Mouse (Mus musculus) lung, adult 2 months (tissue): ENCODE results near the gene Fate1. TPM values are rescaled to one million over a fixed set of nuclear protein-coding genes. Genes with fewer than 3 reads are reported as not detected.

Source experiments
- DNase-seq: peaks from one replicate; pipeline ENCODE4 v3.0.0; 2022
- H3K4me1 ChIP-seq: fragments of 200-500 bp; 2 replicates; pipeline ENCODE4 v1.6.1; 2011; ENCODE audit warnings: low read length; ENCODE audit not compliant: control insufficient read depth, insufficient read depth
- H3K4me3 ChIP-seq: fragments of 200-500 bp; replicated peaks from 2 replicates; pipeline ENCODE3; 2011; ENCODE audit warnings: low read depth, mild to moderate bottlenecking, control low read depth, low read length; ENCODE audit errors: extremely low read depth
- CTCF ChIP-seq: fragments of 200-500 bp; IDR thresholded peaks from 2 replicates; pipeline ENCODE4 v1.5.1; 2011; ENCODE audit warnings: mild to moderate bottlenecking, low read length, control low read depth; ENCODE audit not compliant: insufficient read depth
- POLR2A ChIP-seq: fragments of 200-500 bp; IDR thresholded peaks from 2 replicates; pipeline ENCODE4 v1.6.1; 2011; ENCODE audit warnings: low read depth, mild to moderate bottlenecking, control low read depth, low read length, borderline replicate concordance; ENCODE audit errors: extremely low read depth
- WGBS: fragments of 180-500 bp; shearing (Covaris S2); methylation state at CpG from one replicate; pipeline ENCODE4 v1.1.7; 2018; 5-methylcytosine and 5-hydroxymethylcytosine counted together
- polyA plus RNA-seq: library from polyadenylated mRNA; depleted of rRNA; stranded (reverse); fragments of >200 nt; gene quantifications from 2 replicates; pipeline ENCODE4 v1.2.3, GENCODE M21; 2012; rRNA removed

The Fate1 gene
- polyA plus RNA-seq, 1 experiment, result not detected

DNA sequence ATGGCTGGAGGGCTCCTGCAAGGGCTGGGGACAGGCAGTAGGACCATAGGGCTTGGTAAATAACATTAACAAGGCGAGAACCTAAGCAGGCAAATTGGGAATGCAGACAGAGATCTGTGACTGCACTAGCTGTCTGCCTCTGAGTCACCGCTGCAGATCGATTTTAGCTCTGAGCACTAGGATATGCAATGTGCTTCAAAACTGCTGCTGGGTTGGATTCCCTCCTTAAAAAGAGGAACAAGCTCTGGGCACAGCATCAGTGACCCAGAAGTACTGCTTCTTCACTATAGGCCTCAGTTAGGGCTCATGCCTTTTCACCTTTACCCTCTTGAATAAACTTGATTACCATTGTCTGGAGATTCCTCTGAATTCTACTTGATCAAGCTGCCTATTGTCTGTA, 50.8 kb downstream of the Fate1 start:
- H3K4me3 ChIP-seq, result no peak overlapping the region
- TF ChIP-seq POLR2A, result no peak
- TF ChIP-seq CTCF, result no peak
- H3K4me1 ChIP-seq, result no peaks in the 10 kb centered on the region
- 71% methylated on average over 3 of the region's 3 CpGs for WGBS
- no peak for DNase-seq

Other genes starting within 250 kb of the Fate1 start
- 2.3 and 3.8 TPM in 2 replicates for gene Vma21, start 157.1 kb upstream of the Fate1 start, polyA plus RNA-seq
- gene Gm1141, start 52.0 kb upstream of the Fate1 start, polyA plus RNA-seq, result 0.14 and 0.19 TPM in 2 replicates
- gene Prrg3, start 10.4 kb upstream of the Fate1 start, polyA plus RNA-seq, result 21.3 and 29.2 TPM in 2 replicates
- gene Cnga2, start 18.9 kb downstream of the Fate1 start, polyA plus RNA-seq, result 0.53 and 0.87 TPM in 2 replicates
- not detected in 2 replicates for gene Magea4, start 249.0 kb downstream of the Fate1 start, polyA plus RNA-seq